In genomic region chr4:54026919-54027318, GRCm38 (mm10) we compare ENCODE assay signal across 19 mouse cellular contexts.
"Had no signal": no experiment of that assay in that cellular context is flagged by ENCODE, and none has a peak within 500 bp of the region (broad histone marks: within the 10 kb centered on the region; RNA-seq: fewer than 3 reads in every experiment).

No protein-coding gene starts in this region.

- H3K36me3 ChIP-seq: limb, embryonic 10.5 days; limb, embryonic 13.5 days; liver, embryonic 12.5 days; liver, embryonic 15.5 days; lung, embryonic 15.5 days; neural tube, embryonic 13.5 days; stomach, embryonic 15.5 days had no signal

- H3K4me1 ChIP-seq: liver, embryonic 12.5 days; liver, embryonic 15.5 days; megakaryocyte, embryonic 14.5 days had no signal

- H3K27ac ChIP-seq: limb, embryonic 10.5 days; liver, embryonic 12.5 days; liver, embryonic 15.5 days; lung, embryonic 15.5 days; stomach, embryonic 15.5 days had no signal

- DNase-seq: kidney, adult 9 months; kidney, postnatal 14 days; kidney, postnatal 4 days; liver; lung, adult 18-20 months; lung, postnatal 10 days; lung, postnatal 36 days; right cerebral cortex, postnatal 25 days; spleen, adult 18-20 months; thymus, postnatal 25 days had no signal

- H3K9ac ChIP-seq: limb, embryonic 13.5 days; liver, embryonic 12.5 days; liver, embryonic 15.5 days; lung, embryonic 15.5 days; neural tube, embryonic 13.5 days; stomach, embryonic 15.5 days had no signal

- H3K27me3 ChIP-seq: limb, embryonic 13.5 days; liver, embryonic 12.5 days; liver, embryonic 15.5 days; lung, embryonic 15.5 days; megakaryocyte, embryonic 14.5 days; neural tube, embryonic 13.5 days; stomach, embryonic 15.5 days had no signal

- ATAC-seq: liver, embryonic 12.5 days had no signal

- H3K9me3 ChIP-seq: limb, embryonic 10.5 days; limb, embryonic 13.5 days; liver, embryonic 12.5 days; liver, embryonic 15.5 days; lung, embryonic 15.5 days; neural tube, embryonic 13.5 days; stomach, embryonic 15.5 days had no signal

- H3K4me2 ChIP-seq: limb, embryonic 13.5 days; liver, embryonic 12.5 days; liver, embryonic 15.5 days; lung, embryonic 15.5 days; neural tube, embryonic 13.5 days; stomach, embryonic 15.5 days had no signal

- H3K4me3 ChIP-seq: limb, embryonic 10.5 days; limb, embryonic 13.5 days; liver, embryonic 12.5 days; liver, embryonic 15.5 days; lung, embryonic 15.5 days; megakaryocyte, embryonic 14.5 days; myocyte; neural tube, embryonic 13.5 days; stomach, embryonic 15.5 days had no signal
